Mouse (Mus musculus): Measurements from ENCODE around the gene Nell2. TPM values are rescaled to one million over a fixed set of nuclear protein-coding genes. Genes with fewer than 3 reads are reported as not detected.

The Nell2 gene
- total and polyA plus RNA-seq, 3 experiments: not detected

DNA sequence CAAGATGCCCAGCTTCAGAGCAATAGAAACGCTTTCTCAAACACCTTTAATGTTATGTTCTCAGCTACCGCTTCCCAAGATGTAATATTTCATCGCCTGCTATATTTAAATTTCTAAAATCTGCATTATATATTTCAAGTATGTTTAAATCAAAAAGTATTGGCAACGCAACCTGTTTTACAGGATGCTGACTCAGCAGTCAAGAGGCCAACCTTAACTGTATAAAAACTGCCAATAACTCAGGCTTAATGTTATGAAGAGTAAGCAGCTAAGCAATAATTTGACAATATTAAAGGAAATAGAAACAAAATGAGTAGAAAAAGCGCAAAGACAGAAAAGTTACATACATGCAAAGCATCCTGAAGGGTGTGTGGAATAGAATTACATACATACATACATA lies 32.9 kb upstream of the Nell2 start:
- in situ Hi-C loops (cut with MboI; ENCODE audit: low pct_ligation_motif_present, low pct_unique_long_range_greater_than_20kb, low sequenced_read_pairs) (no loop called here), dilution Hi-C loops (cut with MboI; ENCODE audit: extremely low pct_ligation_motif_present, extremely low pct_unique_long_range_greater_than_20kb, low sequenced_read_pairs) (no loop called here)
- H3K79me2 ChIP-seq (replicated peaks; ENCODE audit: control insufficient read depth, extremely low read depth, insufficient read depth, poor library complexity, severe bottlenecking): no peaks in the 10 kb centered on the region
- no peak for DNase-seq (ENCODE audit: extremely low read depth)
- TF ChIP-seq MAFK (IDR thresholded peaks at IDR 0.05; ENCODE audit: insufficient replicate concordance, low read length) (peak; percentile 84), MAZ (IDR thresholded peaks at IDR 0.05; ENCODE audit: low read depth, low read length) (no peak)
- H3K4me2 ChIP-seq (ENCODE audit: insufficient read depth, low read depth, poor library complexity, severe bottlenecking): no peak overlapping the region
- no peaks in the 10 kb centered on the region for H3K36me3 ChIP-seq (replicated peaks in 1 of 2; ENCODE audit: control insufficient read depth in 1 of 2, insufficient read depth in 1 of 2, low read length in 1 of 2)
- H3K27ac ChIP-seq (ENCODE audit: insufficient read depth, low read depth): no peak overlapping the region
- H3K4me1 ChIP-seq (ENCODE audit: control insufficient read depth in 1 of 2, insufficient read depth in 2 of 2): no peaks in the 10 kb centered on the region
- H3K27me3 ChIP-seq (replicated peaks): no peaks in the 10 kb centered on the region
- H3K9me3 ChIP-seq (replicated peaks; ENCODE audit: low read length): peaks cover 10% of the 10 kb centered on the region
- no peak overlapping the region for H3K9ac ChIP-seq (ENCODE audit: insufficient read depth, low read depth)
- no peak overlapping the region for H3K4me3 ChIP-seq (replicated peaks in 1 of 3; ENCODE audit: low read depth in 2 of 3, low read length in 2 of 3, poor library complexity in 1 of 3)

DNA sequence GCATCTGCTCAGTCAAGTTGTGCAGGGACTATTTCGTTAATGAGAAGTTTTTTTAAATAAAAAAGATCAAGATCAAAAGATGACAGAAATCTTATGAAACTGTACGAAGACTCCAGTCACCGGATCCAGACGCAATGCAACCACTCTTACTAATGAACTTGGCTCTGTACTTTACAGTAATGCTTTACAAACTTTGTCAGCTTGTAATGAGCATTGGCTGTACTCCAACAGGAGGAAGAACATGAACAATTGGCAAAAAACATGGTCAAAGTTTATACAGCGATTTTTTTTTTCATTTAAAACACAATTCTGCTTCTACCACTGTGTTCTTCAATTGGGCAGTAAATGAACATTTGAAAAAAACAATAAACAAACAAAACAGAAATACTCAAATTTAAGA lies 21.7 kb upstream of the Nell2 start:
- TF ChIP-seq USF1 (IDR thresholded peaks at IDR 0.05; ENCODE audit: low read depth, low read length) (no peak), MEF2A (IDR thresholded peaks at IDR 0.05; ENCODE audit: borderline replicate concordance, low read depth, low read length) (no peak), MAFK (IDR thresholded peaks at IDR 0.05; ENCODE audit: insufficient replicate concordance, low read length) (no peak), POLR2AphosphoS2 (IDR thresholded peaks at IDR 0.05; ENCODE audit: low read depth, low read length) (no peak), JUN (IDR thresholded peaks at IDR 0.05; ENCODE audit: insufficient read depth, low read depth, low read length) (no peak), POLR2A (IDR thresholded peaks at IDR 0.05; ENCODE audit: low read depth, low read length) (no peak), ETS1 (conservative IDR thresholded peaks at IDR 0.05; ENCODE audit: low read depth, low read length) (no peak), NRF1 (IDR thresholded peaks at IDR 0.05; ENCODE audit: low read depth, low read length) (no peak), ZMIZ1 (IDR thresholded peaks at IDR 0.05; ENCODE audit: low read depth, low read length) (no peak), IRF4 (IDR thresholded peaks at IDR 0.05; ENCODE audit: low read depth, low read length) (no peak), MAZ (IDR thresholded peaks at IDR 0.05; ENCODE audit: low read depth, low read length) (no peak), EP300 (IDR thresholded peaks at IDR 0.05; ENCODE audit: low read length) (no peak), ZKSCAN1 (IDR thresholded peaks at IDR 0.05; ENCODE audit: borderline replicate concordance, low read depth, low read length) (no peak), BHLHE40 (IDR thresholded peaks at IDR 0.05; ENCODE audit: low read depth, low read length) (no peak), USF2 (conservative IDR thresholded peaks at IDR 0.05; ENCODE audit: low read depth, low read length) (no peak), RCOR1 (conservative IDR thresholded peaks at IDR 0.05; ENCODE audit: low read depth, low read length) (no peak), CTCF (conservative IDR thresholded peaks at IDR 0.05 in 1 of 2, IDR thresholded peaks at IDR 0.05 in 1 of 2; ENCODE audit: low read depth in 2 of 2, low read length in 2 of 2) (no peak), PAX5 (IDR thresholded peaks at IDR 0.05; ENCODE audit: low read length) (no peak)
- no peak for DNase-seq (ENCODE audit: extremely low read depth)
- H3K4me2 ChIP-seq (ENCODE audit: insufficient read depth, low read depth, poor library complexity, severe bottlenecking): no peak overlapping the region
- no peak overlapping the region for H3K4me3 ChIP-seq (replicated peaks in 1 of 3; ENCODE audit: low read depth in 2 of 3, low read length in 2 of 3, poor library complexity in 1 of 3)
- no peaks in the 10 kb centered on the region for H3K4me1 ChIP-seq (ENCODE audit: control insufficient read depth in 1 of 2, insufficient read depth in 2 of 2)
- dilution Hi-C loops (cut with MboI; ENCODE audit: extremely low pct_ligation_motif_present, extremely low pct_unique_long_range_greater_than_20kb, low sequenced_read_pairs) (no loop called here), in situ Hi-C loops (cut with MboI; ENCODE audit: low pct_ligation_motif_present, low pct_unique_long_range_greater_than_20kb, low sequenced_read_pairs) (no loop called here)
- no peaks in the 10 kb centered on the region for H3K79me2 ChIP-seq (replicated peaks; ENCODE audit: control insufficient read depth, extremely low read depth, insufficient read depth, poor library complexity, severe bottlenecking)
- no peaks in the 10 kb centered on the region for H3K36me3 ChIP-seq (replicated peaks in 1 of 2; ENCODE audit: control insufficient read depth in 1 of 2, insufficient read depth in 1 of 2, low read length in 1 of 2)
- no peak overlapping the region for H3K9ac ChIP-seq (ENCODE audit: insufficient read depth, low read depth)
- H3K27ac ChIP-seq (ENCODE audit: insufficient read depth, low read depth): no peak overlapping the region
- H3K27me3 ChIP-seq (replicated peaks): no peaks in the 10 kb centered on the region
- peaks cover 14% of the 10 kb centered on the region for H3K9me3 ChIP-seq (replicated peaks; ENCODE audit: low read length)

Data from CH12.LX (cell line).